Mouse (Mus musculus): ENCODE measurements around the gene Dock3. TPM values are rescaled to one million over a fixed set of nuclear protein-coding genes. Genes with fewer than 3 reads are reported as not detected.

Dock3 gene
- polyA plus RNA-seq, 1 experiment, result 0.45 TPM

DNA sequence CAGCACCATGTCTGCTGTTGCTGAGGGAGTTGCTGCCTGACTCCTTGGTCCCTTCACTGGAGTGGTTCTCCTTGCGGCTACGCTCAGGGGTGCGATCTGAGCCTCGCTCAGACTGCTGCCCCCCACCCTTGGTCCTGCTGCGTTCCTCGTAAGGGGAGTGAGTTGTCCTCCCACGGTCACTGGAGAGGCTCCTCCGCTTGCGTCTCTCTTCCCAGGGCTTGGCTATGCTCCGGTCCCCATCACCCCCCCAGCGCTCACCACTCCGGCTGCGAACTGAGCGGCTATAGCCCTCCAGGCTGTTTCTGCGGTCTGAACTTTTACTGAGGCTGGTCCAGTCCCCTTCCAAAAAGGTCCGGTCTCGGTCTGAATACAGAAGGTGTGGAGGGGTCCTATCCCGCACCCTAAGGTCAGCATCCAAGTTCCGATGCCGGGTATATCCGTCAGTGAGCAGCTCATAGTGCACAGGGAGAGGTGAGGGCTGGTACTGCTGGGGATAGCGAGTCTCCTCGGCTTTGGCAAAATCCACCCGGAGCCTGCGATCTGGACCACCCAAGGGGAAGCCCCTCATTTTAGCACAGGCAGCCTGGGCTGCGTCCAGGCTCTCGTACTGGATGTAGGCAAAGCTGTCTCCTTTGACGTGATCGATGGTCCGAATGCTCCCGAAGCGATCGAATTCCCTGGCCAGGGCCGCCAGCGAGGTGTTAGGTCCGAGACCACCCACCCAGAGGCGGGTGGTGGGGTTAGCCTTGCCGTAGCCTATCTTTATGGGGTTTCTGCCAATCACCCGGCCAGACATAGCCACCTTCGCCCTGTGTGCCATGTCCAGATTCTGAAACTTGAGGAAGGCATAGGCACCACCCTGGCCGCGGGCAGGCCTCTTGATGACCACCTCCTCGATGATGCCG, 346.5 kb downstream of the Dock3 start:
- no peak for DNase-seq
- 50% methylated on average over 44 of the region's 44 CpGs for WGBS
- H3K4me1 ChIP-seq (ENCODE audit: control insufficient read depth, insufficient read depth, low read length), result 0 out of 2 replicates have a peak, but pooled peaks cover 8% of the 10 kb centered on the region

GRCm38 (mm10) chr9:106884306-106884705, 347.4 kb downstream of the Dock3 start:
- WGBS, result 66% methylated on average over 16 of the region's 16 CpGs
- DNase-seq, result no peak
- TF ChIP-seq POLR2A (IDR thresholded peaks at IDR 0.05; ENCODE audit: low read depth, low read length), result no peak
- no peak for TF ChIP-seq CTCF (conservative IDR thresholded peaks at IDR 0.05; ENCODE audit: insufficient read depth, insufficient read length, low read depth, low read length)
- Histone ChIP-seq H3K4me1 (ENCODE audit: control insufficient read depth, insufficient read depth, low read length) (0 out of 2 replicates have a peak, but pooled peaks cover 5% of the 10 kb centered on the region), H3K4me3 (ENCODE audit: insufficient read depth, low read depth, low read length) (no peak overlapping the region), H3K27me3 (replicated peaks; ENCODE audit: control insufficient read depth, insufficient read depth, low read length) (no peaks in the 10 kb centered on the region), H3K36me3 (ENCODE audit: control insufficient read depth, insufficient read depth, low read length) (no peaks in the 10 kb centered on the region), H3K27ac (ENCODE audit: insufficient read depth, low read depth, low read length) (no peak overlapping the region)

More for the DNA sequence above, 346.5 kb downstream of the Dock3 start:
- Histone ChIP-seq H3K36me3 (ENCODE audit: control insufficient read depth, insufficient read depth, low read length) (peaks cover 2% of the 10 kb centered on the region; the same call in 1 of the 2 replicates), H3K27ac (ENCODE audit: insufficient read depth, low read depth, low read length) (no peak overlapping the region), H3K27me3 (replicated peaks; ENCODE audit: control insufficient read depth, insufficient read depth, low read length) (no peaks in the 10 kb centered on the region), H3K4me3 (ENCODE audit: insufficient read depth, low read depth, low read length) (peak overlapping the region; percentile 91)
- TF ChIP-seq CTCF (conservative IDR thresholded peaks at IDR 0.05; ENCODE audit: insufficient read depth, insufficient read length, low read depth, low read length) (no peak), POLR2A (IDR thresholded peaks at IDR 0.05; ENCODE audit: low read depth, low read length) (no peak)

DNA sequence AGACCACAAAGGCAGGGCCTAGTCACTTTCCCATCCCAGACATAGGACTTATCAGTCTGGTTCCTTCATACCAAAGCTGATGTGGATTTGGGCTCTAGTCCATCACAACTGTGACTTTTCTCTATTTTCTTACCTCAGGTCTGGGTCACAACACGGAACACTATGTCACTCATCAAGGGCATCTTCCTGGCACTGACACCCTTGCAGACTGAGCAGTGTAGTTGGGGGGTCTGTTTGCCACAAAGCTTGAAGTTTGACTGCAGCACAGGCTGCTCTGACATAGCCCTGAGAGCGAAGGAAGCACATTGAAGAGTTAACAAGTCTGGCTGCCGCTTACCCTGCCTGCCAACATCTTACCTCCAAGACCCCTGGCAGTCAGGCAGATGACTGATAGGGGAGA, 348.6 kb downstream of the Dock3 start:
- Histone ChIP-seq H3K4me3 (ENCODE audit: insufficient read depth, low read depth, low read length) (no peak overlapping the region), H3K27ac (ENCODE audit: insufficient read depth, low read depth, low read length) (no peak overlapping the region), H3K27me3 (replicated peaks; ENCODE audit: control insufficient read depth, insufficient read depth, low read length) (no peaks in the 10 kb centered on the region), H3K36me3 (ENCODE audit: control insufficient read depth, insufficient read depth, low read length) (0 out of 2 replicates have a peak, but pooled peaks cover 2% of the 10 kb centered on the region), H3K4me1 (ENCODE audit: control insufficient read depth, insufficient read depth, low read length) (0 out of 2 replicates have a peak, but pooled peaks cover 5% of the 10 kb centered on the region)
- WGBS, result 93% methylated on average over 3 of the region's 3 CpGs
- DNase-seq, result no peak
- TF ChIP-seq POLR2A (IDR thresholded peaks at IDR 0.05; ENCODE audit: low read depth, low read length), result no peak
- no peak for TF ChIP-seq CTCF (conservative IDR thresholded peaks at IDR 0.05; ENCODE audit: insufficient read depth, insufficient read length, low read depth, low read length)

DNA sequence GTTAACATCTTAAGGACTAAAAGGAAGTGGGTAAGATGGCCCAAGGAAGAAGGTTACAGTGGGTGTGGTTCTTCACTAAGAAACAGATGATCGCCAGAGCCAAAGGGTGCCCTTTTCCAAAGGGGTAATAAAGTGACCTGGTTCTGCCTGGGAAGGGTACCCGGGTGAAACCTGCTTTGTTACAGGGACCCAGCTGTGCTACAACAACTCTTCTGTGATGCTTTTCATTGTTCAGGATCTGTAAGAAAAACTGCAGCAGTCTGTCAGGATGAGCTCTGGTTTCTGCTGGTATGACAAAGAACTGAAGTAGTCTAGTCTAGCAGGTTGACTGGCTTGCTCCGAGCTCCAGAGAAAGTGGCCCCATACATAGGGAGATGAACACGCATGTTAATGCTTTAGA, 349.5 kb downstream of the Dock3 start:
- DNase-seq, result no peak
- TF ChIP-seq POLR2A (IDR thresholded peaks at IDR 0.05; ENCODE audit: low read depth, low read length) (no peak), CTCF (conservative IDR thresholded peaks at IDR 0.05; ENCODE audit: insufficient read depth, insufficient read length, low read depth, low read length) (no peak)
- H3K27me3 ChIP-seq (replicated peaks; ENCODE audit: control insufficient read depth, insufficient read depth, low read length), result no peaks in the 10 kb centered on the region
- 0 out of 2 replicates have a peak, but pooled peaks cover 2% of the 10 kb centered on the region for H3K36me3 ChIP-seq (ENCODE audit: control insufficient read depth, insufficient read depth, low read length)
- H3K4me3 ChIP-seq (ENCODE audit: insufficient read depth, low read depth, low read length), result no peak overlapping the region
- no peak overlapping the region for H3K27ac ChIP-seq (ENCODE audit: insufficient read depth, low read depth, low read length)
- WGBS, result 66% methylated on average over 4 of the region's 4 CpGs
- H3K4me1 ChIP-seq (ENCODE audit: control insufficient read depth, insufficient read depth, low read length), result 0 out of 2 replicates have a peak, but pooled peaks cover 5% of the 10 kb centered on the region

DNA sequence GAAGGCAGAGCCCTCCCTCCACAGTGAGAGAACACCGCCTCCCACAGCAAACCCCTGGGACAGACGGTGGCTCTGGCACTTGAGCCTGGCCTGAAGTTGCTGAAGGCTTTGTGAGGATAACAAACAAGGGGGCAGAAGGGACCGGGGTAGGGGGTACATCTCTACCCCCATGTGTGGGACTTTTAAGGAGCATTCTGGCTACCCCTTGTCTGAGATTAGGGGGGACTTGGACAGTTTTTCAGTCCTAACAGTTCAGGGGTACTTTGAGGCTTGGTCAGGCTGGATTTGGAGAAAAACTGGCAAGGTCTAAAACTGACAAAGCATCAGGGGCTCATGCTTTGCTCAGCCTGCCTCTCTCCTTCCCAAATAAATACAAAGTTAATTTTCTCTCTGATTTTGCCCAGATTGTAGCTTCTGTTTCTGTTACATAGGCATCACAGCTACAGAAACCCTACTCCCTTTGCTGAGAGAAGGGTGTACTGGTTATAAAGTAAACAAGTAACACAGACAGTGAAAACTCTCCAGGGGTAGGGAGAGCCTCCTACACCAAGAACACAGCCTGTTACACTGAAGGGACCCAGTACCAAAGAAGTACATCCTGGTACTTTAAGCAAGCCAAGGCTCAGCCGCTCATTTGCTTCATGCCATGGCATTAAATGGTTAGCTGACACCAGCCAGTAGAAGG, 350.5 kb downstream of the Dock3 start:
- Histone ChIP-seq H3K36me3 (ENCODE audit: control insufficient read depth, insufficient read depth, low read length) (0 out of 2 replicates have a peak, but pooled peaks cover 2% of the 10 kb centered on the region), H3K4me3 (ENCODE audit: insufficient read depth, low read depth, low read length) (no peak overlapping the region), H3K27ac (ENCODE audit: insufficient read depth, low read depth, low read length) (no peak overlapping the region), H3K27me3 (replicated peaks; ENCODE audit: control insufficient read depth, insufficient read depth, low read length) (no peaks in the 10 kb centered on the region), H3K4me1 (ENCODE audit: control insufficient read depth, insufficient read depth, low read length) (0 out of 2 replicates have a peak, but pooled peaks cover 5% of the 10 kb centered on the region)
- 55% methylated on average over 4 of the region's 4 CpGs for WGBS
- no peak for DNase-seq
- TF ChIP-seq CTCF (conservative IDR thresholded peaks at IDR 0.05; ENCODE audit: insufficient read depth, insufficient read length, low read depth, low read length) (no peak), POLR2A (IDR thresholded peaks at IDR 0.05; ENCODE audit: low read depth, low read length) (no peak)

DNA sequence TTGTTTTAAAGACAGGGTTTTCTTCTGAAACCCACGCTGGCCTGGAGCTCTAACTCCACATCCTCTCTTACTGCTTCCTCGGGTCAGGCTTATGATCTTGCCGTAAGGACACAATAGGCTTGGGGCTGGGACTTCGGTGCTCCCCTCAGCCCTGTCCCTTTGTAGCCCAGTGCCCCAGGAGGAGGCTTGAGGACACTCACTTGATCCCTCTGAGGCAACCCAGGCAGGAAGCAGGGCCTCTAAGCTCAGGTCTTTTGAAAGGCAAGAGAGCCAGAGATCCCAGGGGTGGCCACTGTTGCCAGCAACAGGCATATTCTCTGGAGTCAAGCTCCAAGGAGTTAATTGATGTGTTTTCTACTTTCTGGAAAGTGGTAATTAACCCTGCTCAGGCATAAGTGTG, 352.2 kb downstream of the Dock3 start:
- H3K36me3 ChIP-seq (ENCODE audit: control insufficient read depth, insufficient read depth, low read length), result 0 out of 2 replicates have a peak, but pooled peaks cover 2% of the 10 kb centered on the region
- no peak for TF ChIP-seq POLR2A (IDR thresholded peaks at IDR 0.05; ENCODE audit: low read depth, low read length)
- DNase-seq, result no peak
- no peak overlapping the region for H3K27ac ChIP-seq (ENCODE audit: insufficient read depth, low read depth, low read length)
- H3K4me3 ChIP-seq (ENCODE audit: insufficient read depth, low read depth, low read length), result no peak overlapping the region
- 72% methylated on average over 4 of the region's 4 CpGs for WGBS
- H3K4me1 ChIP-seq (ENCODE audit: control insufficient read depth, insufficient read depth, low read length), result no peaks in the 10 kb centered on the region
- H3K27me3 ChIP-seq (replicated peaks; ENCODE audit: control insufficient read depth, insufficient read depth, low read length), result no peaks in the 10 kb centered on the region

GRCm38 (mm10) chr9:106876666-106877065, 355.0 kb downstream of the Dock3 start:
- WGBS, result 49% methylated on average over 3 of the region's 3 CpGs
- Histone ChIP-seq H3K4me3 (ENCODE audit: insufficient read depth, low read depth, low read length) (no peak overlapping the region), H3K27me3 (replicated peaks; ENCODE audit: control insufficient read depth, insufficient read depth, low read length) (no peaks in the 10 kb centered on the region), H3K27ac (ENCODE audit: insufficient read depth, low read depth, low read length) (no peak overlapping the region), H3K4me1 (ENCODE audit: control insufficient read depth, insufficient read depth, low read length) (no peaks in the 10 kb centered on the region), H3K36me3 (ENCODE audit: control insufficient read depth, insufficient read depth, low read length) (peaks cover 5% of the 10 kb centered on the region; the same call in 1 of the 2 replicates)
- no peak for TF ChIP-seq CTCF (conservative IDR thresholded peaks at IDR 0.05; ENCODE audit: insufficient read depth, insufficient read length, low read depth, low read length)
- TF ChIP-seq POLR2A (IDR thresholded peaks at IDR 0.05; ENCODE audit: low read depth, low read length), result no peak
- DNase-seq, result no peak
